Mouse (Mus musculus) macrophage (primary cell): Measurements from ENCODE around the gene Ggt6. TPM values are rescaled to one million over a fixed set of nuclear protein-coding genes. Genes with fewer than 3 reads are reported as not detected.

Source experiments
- H3K27ac ChIP-seq: fragments of 350-480 bp; formaldehyde crosslinking; 2 replicates; pipeline ENCODE4 v1.9.0; 2021
- H3K36me3 ChIP-seq: fragments of 350-480 bp; formaldehyde crosslinking; 2 replicates; pipeline ENCODE4 v1.9.0; 2021; ENCODE audit errors: inconsistent target
- H3K4me3 ChIP-seq: fragments of 350-480 bp; formaldehyde crosslinking; 2 replicates; pipeline ENCODE4 v1.9.0; 2021; ENCODE audit errors: inconsistent target
- H3K79me2 ChIP-seq: fragments of 350-480 bp; formaldehyde crosslinking; 2 replicates; pipeline ENCODE4 v1.9.0; 2021; ENCODE audit errors: inconsistent target
- WGBS: methylation state at CpG from one replicate; pipeline ENCODE4 v1.1.7; 2026; ENCODE audit warnings: inconsistent platforms; ENCODE audit not compliant: missing documents; 5-methylcytosine and 5-hydroxymethylcytosine counted together
- polyA plus RNA-seq: library from polyadenylated mRNA; stranded (reverse); fragments of 250-400 nt; gene quantifications from 3 replicates; pipeline ENCODE4 v1.2.4, GENCODE M21; 2018; ENCODE audit warnings: inconsistent platforms

Ggt6 gene
- polyA plus RNA-seq, 1 experiment from 2014 or later: not detected

GRCm38 (mm10) chr11:72487171-72487570 is 51.8 kb downstream of the Ggt6 start:
- H3K36me3 ChIP-seq: no peaks in the 10 kb centered on the region
- H3K27ac ChIP-seq: no peak overlapping the region
- no peak overlapping the region for H3K4me3 ChIP-seq
- whole genome bisulfite sequencing: 34% methylated on average over 5 of the region's 5 CpGs
- no peaks in the 10 kb centered on the region for H3K79me2 ChIP-seq

GRCm38 (mm10) chr11:72487739-72488138 is 52.4 kb downstream of the Ggt6 start:
- WGBS: 57% methylated on average over 2 of the region's 2 CpGs
- Histone ChIP-seq H3K36me3 (no peaks in the 10 kb centered on the region), H3K4me3 (no peak overlapping the region), H3K79me2 (no peaks in the 10 kb centered on the region), H3K27ac (no peak overlapping the region)

Other genes starting within 250 kb of the Ggt6 start
- 0.19 to 0.22 TPM (median 0.21 TPM) in 3 replicates for gene Gm43951, start 228.7 kb upstream of the Ggt6 start, polyA plus RNA-seq
- 3.7 to 4.9 TPM (median 4.6 TPM) in 3 replicates for gene 4933427D14Rik, start 228.1 kb upstream of the Ggt6 start, polyA plus RNA-seq
- 172 to 312 TPM (median 227 TPM) in 3 replicates for gene Txndc17, start 228.0 kb upstream of the Ggt6 start, polyA plus RNA-seq
- gene Med31, start 219.9 kb upstream of the Ggt6 start, polyA plus RNA-seq: 6.1 to 8.2 TPM (median 6.3 TPM) in 3 replicates
- not detected in 3 replicates for gene Slc13a5, start 168.3 kb upstream of the Ggt6 start, polyA plus RNA-seq
- gene Xaf1, start 133.9 kb upstream of the Ggt6 start, polyA plus RNA-seq: 119 to 152 TPM (median 140 TPM) in 3 replicates
- gene Fbxo39, start 121.1 kb upstream of the Ggt6 start, polyA plus RNA-seq: not detected in 3 replicates
- not detected in 3 replicates for gene Tekt1, start 73.1 kb upstream of the Ggt6 start, polyA plus RNA-seq
- gene Smtnl2, start 23.8 kb upstream of the Ggt6 start, polyA plus RNA-seq: not detected in 3 replicates
- 30.3 to 92.8 TPM (median 58.1 TPM) in 3 replicates for gene Mybbp1a, start 5.8 kb downstream of the Ggt6 start, polyA plus RNA-seq
- 0.11 TPM in 1 of 3 replicates, not detected in the others for gene Spns2, start 54.4 kb downstream of the Ggt6 start, polyA plus RNA-seq
- gene Spns3, start 115.0 kb downstream of the Ggt6 start, polyA plus RNA-seq: not detected in 3 replicates
- gene Ube2g1, start 171.8 kb downstream of the Ggt6 start, polyA plus RNA-seq: 20.8 to 32.9 TPM (median 26.7 TPM) in 3 replicates